Mouse (Mus musculus) ES-Bruce4 (cell line): ENCODE measurements around the gene Abhd16a. TPM values are rescaled to one million over a fixed set of nuclear protein-coding genes. Genes with fewer than 3 reads are reported as not detected.

ENCODE experiments used
- H3K27ac ChIP-seq: 2 replicates; pipeline ENCODE4 v1.5.1; 2012; ENCODE audit warnings: low read length, inconsistent platforms; ENCODE audit not compliant: insufficient read depth
- H3K27me3 ChIP-seq: 2 replicates; pipeline ENCODE4 v1.6.1; 2012; ENCODE audit warnings: mild to moderate bottlenecking, low read length, inconsistent platforms; ENCODE audit not compliant: control insufficient read depth, poor library complexity, insufficient read depth, severe bottlenecking
- H3K36me3 ChIP-seq: 2 replicates; pipeline ENCODE4 v1.6.1; 2012; ENCODE audit warnings: inconsistent platforms, mild to moderate bottlenecking, low read length, moderate library complexity; ENCODE audit not compliant: control insufficient read depth, poor library complexity, insufficient read depth, severe bottlenecking
- H3K4me1 ChIP-seq: one replicate; pipeline ENCODE4 v1.8.1; 2011; ENCODE audit warnings: low read length; ENCODE audit not compliant: control insufficient read depth, insufficient read depth
- H3K4me3 ChIP-seq: 2 replicates; pipeline ENCODE4 v1.5.1; 2011; ENCODE audit warnings: low read depth, mild to moderate bottlenecking, low read length
- H3K9ac ChIP-seq: 2 replicates; pipeline ENCODE4 v1.6.1; 2012; ENCODE audit warnings: low read depth, mild to moderate bottlenecking, inconsistent platforms; ENCODE audit not compliant: poor library complexity, severe bottlenecking
- H3K9me3 ChIP-seq: replicated peaks from 2 replicates; pipeline ENCODE4 v1.6.1; 2012; ENCODE audit warnings: mild to moderate bottlenecking, low read length, inconsistent platforms; ENCODE audit not compliant: control insufficient read depth, poor library complexity, insufficient read depth, severe bottlenecking
- CTCF ChIP-seq: IDR thresholded peaks from one replicate; pipeline ENCODE4 v1.8.1; 2011; ENCODE audit warnings: low read depth, low read length
- EP300 ChIP-seq: IDR thresholded peaks from 2 replicates; pipeline ENCODE4 v1.6.1; 2011; ENCODE audit warnings: low read depth, low read length; ENCODE audit not compliant: insufficient read depth
- POLR2A ChIP-seq: IDR thresholded peaks from one replicate; pipeline ENCODE4 v1.8.1; 2011; ENCODE audit warnings: low read length; ENCODE audit not compliant: insufficient read depth
- polyA plus RNA-seq: library from polyadenylated mRNA; stranded (reverse); fragments of >200 nt; gene quantifications from 2 replicates; pipeline ENCODE4 v1.2.4, GENCODE M21; 2011; ENCODE audit warnings: low read depth; ENCODE audit not compliant: missing spikeins, insufficient read depth, insufficient read length

Gene Abhd16a
- polyA plus RNA-seq, 1 experiment = 12.7 TPM

DNA sequence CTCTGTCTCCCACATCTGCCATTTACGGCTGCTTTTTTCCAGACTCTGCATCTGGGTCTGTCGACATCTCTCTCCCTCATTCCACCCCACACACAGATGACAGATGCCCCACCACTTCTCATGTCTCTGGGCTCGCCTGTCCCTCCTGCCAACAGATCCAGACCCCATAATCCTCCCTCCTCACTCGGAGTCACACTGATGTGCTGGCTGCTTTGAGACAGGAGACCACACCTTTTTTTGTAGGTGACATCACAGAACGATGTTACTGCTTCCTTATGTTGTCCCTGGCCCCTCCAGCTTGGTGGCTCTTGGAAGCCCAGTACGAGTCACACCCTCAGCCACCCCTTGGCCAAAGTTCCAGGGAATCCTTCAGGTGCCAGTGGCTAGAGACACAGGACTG lies 8.8 kb upstream of the Abhd16a start:
- Histone ChIP-seq H3K36me3 (no peaks in the 10 kb centered on the region), H3K9ac (no peak overlapping the region), H3K9me3 (no peaks in the 10 kb centered on the region), H3K4me1 (peaks cover 2% of the 10 kb centered on the region), H3K27me3 (no peaks in the 10 kb centered on the region), H3K4me3 (no peak overlapping the region), H3K27ac (no peak overlapping the region)
- no peak for TF ChIP-seq CTCF
- no peak for TF ChIP-seq POLR2A
- TF ChIP-seq EP300 = no peak

DNA sequence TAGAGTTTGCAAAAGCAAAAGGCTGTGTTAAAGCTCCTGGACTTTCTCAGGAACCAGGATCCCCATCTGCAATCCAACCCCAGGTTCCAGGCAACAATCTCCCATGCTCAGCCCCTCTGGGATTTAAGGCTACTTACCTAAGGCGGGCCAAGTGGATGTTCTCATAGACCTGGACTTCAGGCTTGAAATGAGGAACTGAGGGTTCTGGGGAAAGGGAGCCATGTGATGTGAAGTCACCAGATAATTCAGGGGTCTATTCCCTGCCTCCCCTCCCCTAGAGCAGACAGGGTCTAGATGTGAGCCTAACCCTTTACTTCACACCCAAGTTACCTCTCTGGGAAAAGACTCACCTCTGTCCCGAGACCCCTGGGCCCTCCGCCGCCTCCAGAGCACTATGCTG lies 8.4 kb upstream of the Abhd16a start:
- H3K36me3 ChIP-seq = no peaks in the 10 kb centered on the region
- TF ChIP-seq EP300 (no peak), CTCF (no peak), POLR2A (no peak)

DNA sequence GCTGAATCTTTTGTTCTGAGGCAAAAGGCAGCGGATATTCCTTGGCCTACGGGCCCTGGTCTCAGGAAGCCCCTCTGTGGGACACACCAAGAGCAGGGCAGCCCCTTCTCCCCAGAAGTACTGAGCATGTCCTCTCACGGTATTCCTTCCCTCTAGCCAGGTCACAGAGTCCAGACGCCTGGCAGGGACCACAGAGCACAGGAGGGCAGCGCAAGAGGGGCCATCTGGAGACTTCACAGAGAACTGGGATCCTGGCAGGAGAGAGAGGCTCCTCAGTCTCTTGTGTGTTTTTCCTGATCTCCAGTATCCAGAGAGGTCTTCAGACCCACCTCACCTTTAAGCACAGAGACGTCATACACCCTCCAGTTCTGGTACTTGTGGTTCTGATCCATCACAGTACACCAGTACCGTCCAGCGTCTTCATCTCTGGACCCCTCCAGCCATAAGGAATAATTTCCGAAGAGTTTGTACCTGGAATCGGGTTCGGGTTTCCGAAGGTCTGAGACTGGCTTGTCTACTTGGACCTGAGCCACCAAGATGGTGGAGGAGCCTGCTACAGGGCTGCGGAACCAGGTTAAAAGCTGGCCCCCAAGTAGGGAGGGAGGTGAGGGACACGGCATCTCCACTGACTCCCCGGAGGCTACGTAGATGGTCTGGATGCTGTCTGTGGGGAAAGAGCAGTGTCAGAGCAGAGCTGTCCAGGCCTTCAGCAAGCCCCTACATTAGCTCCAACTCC lies 6.1 kb upstream of the Abhd16a start:
- Histone ChIP-seq H3K4me1 (no peaks in the 10 kb centered on the region), H3K36me3 (no peaks in the 10 kb centered on the region), H3K9ac (no peak overlapping the region), H3K27me3 (no peaks in the 10 kb centered on the region), H3K27ac (no peak overlapping the region), H3K9me3 (no peaks in the 10 kb centered on the region), H3K4me3 (no peak overlapping the region)
- no peak for TF ChIP-seq EP300
- no peak for TF ChIP-seq CTCF
- no peak for TF ChIP-seq POLR2A

More for the DNA sequence above, 8.4 kb upstream of the Abhd16a start:
- Histone ChIP-seq H3K27me3 (no peaks in the 10 kb centered on the region), H3K4me1 (peaks cover 2% of the 10 kb centered on the region), H3K9me3 (no peaks in the 10 kb centered on the region), H3K27ac (no peak overlapping the region), H3K9ac (no peak overlapping the region), H3K4me3 (no peak overlapping the region)

DNA sequence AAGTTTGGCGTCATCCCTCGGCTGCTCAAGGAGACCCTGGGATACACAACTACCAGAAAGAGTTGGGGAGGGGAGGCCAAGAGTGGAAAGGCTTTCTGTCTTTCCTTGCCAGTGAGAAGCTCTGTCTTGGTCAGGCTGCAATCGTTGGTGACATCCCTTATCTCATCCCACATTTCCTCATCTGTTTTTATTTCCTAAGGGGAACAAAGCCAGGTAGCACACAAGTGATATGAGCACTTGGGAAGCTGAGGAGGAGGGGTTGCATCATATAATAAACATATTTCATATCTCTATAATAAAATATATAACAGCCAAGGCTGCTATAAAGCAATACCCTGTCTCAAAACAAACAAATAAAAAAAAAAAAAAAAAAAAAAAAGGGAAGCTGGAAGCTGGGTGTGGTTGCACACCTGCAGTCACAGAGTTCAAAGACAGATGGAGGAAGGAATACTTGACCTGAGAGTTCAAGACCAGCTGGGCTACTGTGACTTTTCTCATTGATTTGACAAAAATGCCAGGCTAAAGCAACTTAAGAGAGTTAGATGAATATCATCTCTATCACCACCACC lies 5.0 kb upstream of the Abhd16a start:
- Histone ChIP-seq H3K27me3 (no peaks in the 10 kb centered on the region), H3K4me3 (no peak overlapping the region), H3K9me3 (no peaks in the 10 kb centered on the region), H3K27ac (no peak overlapping the region), H3K36me3 (no peaks in the 10 kb centered on the region), H3K9ac (no peak overlapping the region), H3K4me1 (no peaks in the 10 kb centered on the region)
- TF ChIP-seq CTCF (no peak), EP300 (no peak), POLR2A (no peak)

DNA sequence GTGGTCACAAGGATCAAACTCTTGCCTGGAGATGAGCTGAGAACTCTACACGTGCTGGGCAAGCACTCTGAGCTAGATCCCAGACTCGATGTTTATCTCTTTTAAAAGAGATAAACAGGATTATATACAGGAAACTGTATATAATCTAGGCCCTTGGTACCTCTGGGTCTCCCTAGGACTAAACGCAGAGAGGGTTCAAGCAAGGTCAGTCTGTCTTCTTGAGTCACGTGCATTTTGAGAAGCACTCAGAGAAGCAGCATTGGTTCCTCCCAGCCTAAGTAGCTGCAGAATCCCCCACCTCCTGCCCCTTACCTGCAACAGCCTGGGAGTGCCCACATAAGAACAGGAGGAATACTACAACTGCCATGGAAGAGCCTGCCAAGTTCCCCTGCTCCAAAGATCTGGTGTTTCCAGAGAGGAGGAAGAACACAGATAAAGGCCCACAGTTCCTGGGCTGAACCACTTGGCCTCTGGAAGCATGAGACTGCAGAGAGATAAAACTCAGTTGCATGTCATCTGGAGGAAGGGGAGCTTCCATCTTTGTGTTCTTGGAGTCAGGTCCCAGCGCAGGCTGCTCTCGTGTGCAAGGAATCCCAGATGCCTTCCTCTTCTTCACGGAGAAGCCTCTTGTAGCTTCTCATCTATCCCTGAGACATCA lies 3.7 kb upstream of the Abhd16a start, which contains the start of gene Ly6g6f:
Gene Ly6g6f, minus strand, starts transcription at position 403 of the 658 bp plus-strand sequence.
- Histone ChIP-seq H3K36me3 (no peaks in the 10 kb centered on the region), H3K9ac (no peak within 1 kb of the TSS), H3K4me3 (no peak within 1 kb of the TSS), H3K9me3 (no peaks in the 10 kb centered on the region), H3K27me3 (no peaks in the 10 kb centered on the region), H3K27ac (no peak within 1 kb of the TSS), H3K4me1 (no peaks in the 10 kb centered on the region)
- TF ChIP-seq POLR2A (no peak), CTCF (no peak), EP300 (no peak)

DNA sequence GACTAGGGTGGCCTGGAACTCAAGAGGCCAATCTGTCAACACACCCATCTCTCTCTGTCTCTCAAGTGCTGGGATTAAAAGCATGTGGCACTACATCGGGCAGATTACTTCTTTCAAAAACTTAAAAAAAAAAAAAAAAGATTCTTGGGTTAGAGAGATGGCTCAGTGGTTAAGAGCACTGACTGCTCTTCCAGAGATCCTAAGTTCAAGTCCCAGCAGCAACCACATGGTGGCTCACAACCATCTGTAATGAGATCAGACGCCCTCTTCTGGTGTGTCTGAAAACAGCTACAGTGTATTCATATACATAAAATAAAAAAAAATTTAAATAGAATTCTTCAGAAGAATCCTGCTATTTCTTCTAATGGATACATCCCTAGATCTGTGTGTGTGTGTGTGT lies 912 bp upstream of the Abhd16a start:
- TF ChIP-seq EP300 = no peak
- Histone ChIP-seq H3K27ac (no peak overlapping the region), H3K4me1 (no peaks in the 10 kb centered on the region), H3K4me3 (no peak overlapping the region), H3K9ac (no peak overlapping the region), H3K36me3 (no peaks in the 10 kb centered on the region), H3K27me3 (no peaks in the 10 kb centered on the region), H3K9me3 (no peaks in the 10 kb centered on the region)
